Mouse (Mus musculus) hindbrain, embryonic 16.5 days (tissue): Measurements from ENCODE around the gene Arfip2. TPM values are rescaled to one million over a fixed set of nuclear protein-coding genes. Genes with fewer than 3 reads are reported as not detected.
A peak's percentile ranks its signal among the peaks of the same experiment; 100 is the strongest.

ENCODE experiments used
- ATAC-seq: fragments of 200-750 bp; cut with Nextera tagmentation; 2 replicates; pipeline ENCODE4 v1.8.0; 2017; ENCODE audit warnings: moderate TSS enrichment, moderate library complexity
- H3K27ac ChIP-seq: fragments of 300-500 bp; sonication (generic); 2 replicates; pipeline ENCODE4 v1.5.1; 2014; ENCODE audit warnings: low read depth, mild to moderate bottlenecking, control low read depth, low read length, moderate library complexity
- H3K27me3 ChIP-seq: fragments of 300-500 bp; sonication (generic); replicated peaks from 2 replicates; pipeline ENCODE4 v1.6.1; 2014; ENCODE audit warnings: low read length; ENCODE audit not compliant: control insufficient read depth, insufficient read depth
- H3K36me3 ChIP-seq: fragments of 300-500 bp; sonication (generic); 2 replicates; pipeline ENCODE4 v1.6.1; 2014; ENCODE audit warnings: mild to moderate bottlenecking, low read length, moderate library complexity, mixed read lengths; ENCODE audit not compliant: control insufficient read depth, insufficient read depth
- H3K4me1 ChIP-seq: fragments of 300-500 bp; sonication (generic); 2 replicates; pipeline ENCODE4 v1.6.1; 2014; ENCODE audit warnings: low read depth, low read length; ENCODE audit not compliant: control insufficient read depth, insufficient read depth
- H3K4me2 ChIP-seq: fragments of 300-500 bp; sonication (generic); 2 replicates; pipeline ENCODE4 v1.6.1; 2014; ENCODE audit warnings: mild to moderate bottlenecking, low read length, control low read depth, moderate library complexity
- H3K4me3 ChIP-seq: fragments of 300-500 bp; sonication (generic); 2 replicates; pipeline ENCODE4 v1.5.1; 2014; ENCODE audit warnings: mild to moderate bottlenecking, low read length, control low read depth, moderate library complexity
- H3K9ac ChIP-seq: fragments of 300-500 bp; sonication (generic); 2 replicates; pipeline ENCODE4 v1.6.1; 2014; ENCODE audit warnings: low read depth, mild to moderate bottlenecking, control low read depth, low read length, moderate library complexity
- H3K9me3 ChIP-seq: fragments of 300-500 bp; sonication (generic); 2 replicates; pipeline ENCODE4 v1.6.1; 2014; ENCODE audit warnings: mild to moderate bottlenecking, low read length, moderate library complexity; ENCODE audit not compliant: control insufficient read depth
- WGBS: fragments of 180-500 bp; shearing (Covaris S2); extraction: QIAGEN DNeasy Blood & Tissue Kit; methylation state at CpG from one replicate; pipeline ENCODE4 v1.1.7; 2014; 5-methylcytosine and 5-hydroxymethylcytosine counted together
- polyA plus RNA-seq: library from polyadenylated mRNA; unstranded; fragments of >200 nt; fragmentation: Nextera tagmentation; extraction: Ambion mirVana; gene quantifications from 2 replicates; pipeline ENCODE4 v1.2.1, GENCODE M21; 2015

Arfip2 gene
- polyA plus RNA-seq = 85.2 and 91.1 TPM in 2 replicates

DNA sequence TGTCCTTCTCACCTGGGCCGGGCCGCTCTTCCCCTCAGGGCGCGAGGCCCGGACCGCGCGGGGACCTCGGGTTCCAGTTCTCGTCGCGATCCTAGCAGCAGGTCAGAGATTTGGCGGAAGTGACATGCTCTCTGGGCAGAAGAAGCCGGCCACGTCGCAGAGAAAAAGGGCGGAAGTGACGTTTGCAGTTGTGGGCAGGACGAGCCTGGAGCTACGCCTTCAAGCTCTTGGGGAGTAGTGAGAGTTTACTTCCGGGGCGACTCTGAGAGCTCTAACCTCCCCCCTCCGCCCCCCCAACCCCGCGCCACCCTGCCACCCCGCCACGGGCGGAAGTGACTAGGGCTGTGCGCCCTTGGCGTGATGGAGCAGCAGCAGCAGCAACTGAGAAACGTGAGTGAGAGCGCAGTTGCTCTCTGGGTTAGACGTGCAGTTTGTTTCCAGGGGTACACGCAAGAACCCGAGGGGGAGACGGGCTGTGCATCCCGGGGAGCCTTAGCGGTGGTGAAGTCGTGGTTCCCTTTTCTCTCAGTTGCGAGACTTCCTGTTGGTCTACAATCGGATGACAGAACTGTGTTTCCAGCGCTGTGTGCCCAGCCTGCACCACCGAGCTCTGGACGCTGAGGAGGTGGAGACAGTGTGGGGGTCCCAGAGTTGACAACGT is at the start of gene Arfip2, which contains the start of gene Gm45799:
TSS of gene Arfip2 (minus strand) at position 184 of the 661 bp plus-strand sequence.
TSS of gene Gm45799 (plus strand) at position 320 of the 661 bp plus-strand sequence.
- H3K27me3 ChIP-seq = no peaks in the 10 kb centered on the region
- peak within 1 kb of the TSS; percentile 90 for H3K27ac ChIP-seq
- peak within 1 kb of the TSS; percentile 72 for H3K4me3 ChIP-seq
- ATAC-seq = peak; percentile 96
- H3K9me3 ChIP-seq = no peaks in the 10 kb centered on the region
- H3K4me2 ChIP-seq = peak within 1 kb of the TSS; percentile 85
- peaks cover 15% of the 10 kb centered on the region for H3K36me3 ChIP-seq
- H3K9ac ChIP-seq = peak within 1 kb of the TSS; percentile 87
- under 1% methylated on average over 45 of the region's 45 CpGs for WGBS
- H3K4me1 ChIP-seq = peaks cover 21% of the 10 kb centered on the region

DNA sequence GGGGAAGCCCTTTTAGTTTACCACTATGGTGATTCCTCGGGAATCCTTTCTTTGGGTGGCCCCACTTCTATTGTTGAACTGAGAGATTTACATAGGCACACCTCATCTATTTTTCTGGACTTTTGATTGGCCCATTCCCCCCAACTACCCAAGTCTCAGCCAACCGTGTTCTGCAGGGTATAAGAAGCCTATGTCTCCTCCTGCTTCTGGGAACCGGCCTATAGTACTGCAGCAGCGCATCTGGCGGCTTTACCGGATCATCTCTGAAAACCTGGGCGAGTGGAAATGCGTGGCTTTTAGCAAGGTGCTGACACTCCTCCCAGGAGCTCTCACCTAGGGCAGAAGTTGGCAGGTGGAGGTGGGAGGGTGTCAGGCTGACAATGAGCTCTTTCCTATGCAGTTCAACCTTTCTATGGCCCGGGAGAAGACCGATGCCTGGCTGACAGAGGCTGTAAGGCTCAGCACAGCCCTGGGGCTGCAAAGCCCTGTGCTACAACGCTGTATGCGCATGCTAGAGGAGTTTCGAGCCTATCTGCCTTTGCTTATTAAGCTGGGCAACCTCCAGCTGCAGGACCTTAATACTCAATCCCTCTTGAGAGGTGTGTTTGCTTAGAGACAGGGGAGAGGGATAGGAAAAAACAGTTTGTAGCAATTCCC is 45.5 kb upstream of the Arfip2 start:
- WGBS = 13% methylated on average over 13 of the region's 13 CpGs
- H3K4me2 ChIP-seq = peak overlapping the region; percentile 38
- no peak overlapping the region for H3K27ac ChIP-seq
- H3K9me3 ChIP-seq = no peaks in the 10 kb centered on the region
- H3K9ac ChIP-seq = no peak overlapping the region
- ATAC-seq = peak; percentile 78
- H3K27me3 ChIP-seq = no peaks in the 10 kb centered on the region
- no peaks in the 10 kb centered on the region for H3K36me3 ChIP-seq
- H3K4me3 ChIP-seq = 0 out of 2 replicates have a peak overlapping the region, but pooled peaks have one; percentile 4
- H3K4me1 ChIP-seq = no peaks in the 10 kb centered on the region

DNA sequence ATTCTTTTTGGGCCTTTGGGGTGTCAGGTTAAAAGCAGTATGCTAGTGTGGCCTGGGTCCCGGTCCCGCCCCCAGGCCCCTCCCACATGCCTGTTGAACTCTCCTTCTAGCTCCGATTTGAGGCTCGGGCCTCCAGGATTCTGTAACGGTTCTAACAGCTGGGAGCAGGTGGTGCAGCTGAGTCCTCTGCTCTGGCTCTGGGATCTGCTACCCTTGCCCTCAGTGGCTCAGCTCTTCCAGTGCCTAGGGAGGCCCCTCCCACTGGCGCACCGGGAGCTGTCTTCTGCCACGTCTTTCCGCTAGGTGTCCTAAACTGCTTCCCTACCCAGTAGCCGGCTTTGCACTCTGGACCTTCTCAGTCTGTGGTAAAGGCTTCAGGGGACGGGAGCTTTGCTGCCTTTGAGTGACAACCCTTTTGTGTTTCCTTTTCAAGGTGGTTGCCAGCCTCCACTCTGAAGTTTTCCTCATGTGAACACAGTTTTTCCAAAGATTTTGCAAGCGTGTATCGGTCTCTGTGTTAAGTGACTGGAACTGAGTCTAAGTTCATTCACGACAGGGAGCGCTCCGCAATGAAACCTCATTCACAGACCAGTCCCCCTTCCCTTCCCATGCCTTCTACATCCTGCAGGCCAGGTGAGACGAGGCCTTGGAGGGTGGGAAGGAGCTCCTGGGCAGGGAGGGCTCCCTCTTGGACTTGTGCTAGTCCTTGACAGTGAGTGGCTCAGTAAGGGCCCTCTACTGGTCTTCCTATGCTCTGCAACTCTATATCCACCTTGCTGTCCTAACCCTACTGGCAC is 10.6 kb upstream of the Arfip2 start, which contains the start of gene Dnhd1:
TSS of gene Dnhd1 (plus strand) at position 189 of the 797 bp plus-strand sequence.
- peak within 1 kb of the TSS; percentile 86 for H3K4me2 ChIP-seq
- H3K27ac ChIP-seq = peak within 1 kb of the TSS; percentile 54; the same call in 1 of the 2 replicates
- H3K9me3 ChIP-seq = no peaks in the 10 kb centered on the region
- peak; percentile 92 for ATAC-seq
- no peaks in the 10 kb centered on the region for H3K36me3 ChIP-seq
- H3K9ac ChIP-seq = peak within 1 kb of the TSS; percentile 63
- H3K27me3 ChIP-seq = no peaks in the 10 kb centered on the region
- WGBS = 1% methylated on average over 17 of the region's 17 CpGs
- peaks cover 8% of the 10 kb centered on the region; the same call in 1 of the 2 replicates for H3K4me1 ChIP-seq
- peak within 1 kb of the TSS; percentile 46 for H3K4me3 ChIP-seq

DNA sequence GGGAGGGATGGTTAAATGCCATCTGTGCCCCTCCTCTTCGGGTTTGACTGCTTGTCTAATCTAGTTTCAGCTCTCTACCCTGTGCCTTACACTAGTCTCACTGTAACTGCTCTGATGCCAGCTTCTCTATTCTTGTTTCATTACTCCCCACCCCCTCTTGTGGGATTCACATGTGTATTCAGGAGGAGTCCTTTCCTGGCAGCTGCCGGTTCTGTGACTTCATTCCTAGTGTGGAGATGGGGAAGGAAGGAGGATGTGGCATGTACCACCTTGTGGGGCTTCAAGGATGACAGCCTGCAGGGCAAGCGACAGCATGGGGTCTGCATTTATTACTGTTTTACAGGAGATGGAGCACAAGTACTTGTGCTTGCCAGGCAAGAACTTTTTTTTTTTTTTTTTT is 1.7 kb upstream of the Arfip2 start:
- WGBS = 83% methylated on average over 3 of the region's 3 CpGs
- Histone ChIP-seq H3K4me1 (peaks cover 21% of the 10 kb centered on the region), H3K4me2 (peak overlapping the region; percentile 78; the same call in 1 of the 2 replicates), H3K9ac (no peak overlapping the region), H3K4me3 (no peak overlapping the region), H3K27ac (no peak overlapping the region), H3K36me3 (peaks cover 11% of the 10 kb centered on the region), H3K27me3 (no peaks in the 10 kb centered on the region), H3K9me3 (no peaks in the 10 kb centered on the region)
- no peak for ATAC-seq

DNA sequence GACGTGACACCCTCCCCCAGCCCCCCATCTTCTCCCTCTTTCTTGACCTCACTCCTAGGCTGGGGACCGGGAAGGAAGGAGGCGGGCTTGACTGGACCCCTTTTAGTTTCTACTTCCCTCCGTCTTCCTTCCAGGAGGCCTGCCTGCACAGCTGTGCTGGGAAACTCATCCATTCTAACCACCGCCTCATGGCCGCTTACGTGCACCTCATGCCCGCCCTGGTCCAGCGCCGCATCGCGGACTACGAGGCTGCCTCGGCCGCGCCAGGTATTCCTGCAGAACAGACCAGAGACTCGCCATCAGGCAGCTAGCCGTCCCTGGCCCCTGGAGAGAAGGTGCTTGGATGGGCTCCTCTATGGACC is 659 bp upstream of the Arfip2 start:
- Histone ChIP-seq H3K4me2 (peak overlapping the region; percentile 78), H3K27ac (peak overlapping the region; percentile 90), H3K4me1 (peaks cover 21% of the 10 kb centered on the region), H3K27me3 (no peaks in the 10 kb centered on the region), H3K36me3 (peaks cover 15% of the 10 kb centered on the region), H3K9me3 (no peaks in the 10 kb centered on the region), H3K4me3 (peak overlapping the region; percentile 72), H3K9ac (peak overlapping the region; percentile 77)
- ATAC-seq = no peak
- WGBS = under 1% methylated on average over 18 of the region's 18 CpGs

DNA sequence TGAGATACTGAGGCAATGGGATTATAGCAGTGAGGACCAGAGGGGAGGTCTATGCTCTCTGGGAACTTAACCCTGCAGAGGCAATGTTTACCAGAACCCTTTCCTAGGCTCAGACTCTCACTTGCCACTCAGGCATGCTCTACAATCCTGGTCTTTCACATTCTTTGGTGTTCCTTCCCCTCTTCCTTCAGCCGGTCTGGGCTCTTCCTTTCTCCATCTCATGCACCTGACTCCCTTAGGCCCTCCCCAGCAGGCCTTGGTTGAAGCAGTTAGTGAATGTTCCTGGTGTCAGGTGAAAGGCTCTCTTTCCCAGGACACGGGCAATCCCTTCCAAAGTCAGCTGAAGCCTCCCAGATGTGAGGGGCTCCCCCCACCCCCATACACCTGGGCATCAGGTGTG is 460 bp downstream of the Arfip2 start, which contains the start of gene Timm10b:
TSS of gene Timm10b (plus strand) at position 301 of the 400 bp plus-strand sequence.
- H3K4me2 ChIP-seq = peak within 1 kb of the TSS; percentile 85
- no peaks in the 10 kb centered on the region for H3K27me3 ChIP-seq
- 0 out of 2 replicates have a peak, but pooled peaks have one; percentile 0 for ATAC-seq
- peaks cover 15% of the 10 kb centered on the region for H3K36me3 ChIP-seq
- H3K4me3 ChIP-seq = peak within 1 kb of the TSS; percentile 72
- H3K4me1 ChIP-seq = peaks cover 21% of the 10 kb centered on the region
- no peaks in the 10 kb centered on the region for H3K9me3 ChIP-seq
- peak within 1 kb of the TSS; percentile 90 for H3K27ac ChIP-seq
- WGBS = 2% methylated on average over 2 of the region's 2 CpGs
- H3K9ac ChIP-seq = peak within 1 kb of the TSS; percentile 87

DNA sequence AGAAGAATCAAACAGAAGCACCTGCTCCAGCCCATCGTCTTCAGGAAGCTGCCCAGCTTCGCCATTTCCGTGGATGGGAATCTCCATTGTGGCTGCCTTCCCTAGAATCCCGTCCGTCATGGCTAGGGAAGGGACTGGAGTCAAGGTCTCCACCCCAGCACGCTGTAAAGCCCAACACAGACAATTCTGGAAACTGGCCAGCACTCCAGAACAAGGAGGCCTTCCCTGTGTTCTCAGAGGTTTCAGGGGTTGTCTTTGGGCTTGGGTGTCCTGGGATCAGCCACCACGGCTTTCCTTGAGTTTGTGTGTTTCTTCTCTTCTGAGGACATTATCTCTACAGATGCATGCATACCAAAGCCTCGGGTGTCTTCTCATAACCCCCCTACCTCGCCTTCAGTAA is 912 bp downstream of the Arfip2 start:
- Histone ChIP-seq H3K4me2 (peak overlapping the region; percentile 85), H3K36me3 (peaks cover 15% of the 10 kb centered on the region), H3K4me1 (peaks cover 21% of the 10 kb centered on the region), H3K9me3 (no peaks in the 10 kb centered on the region), H3K27me3 (no peaks in the 10 kb centered on the region), H3K27ac (no peak overlapping the region), H3K9ac (peak overlapping the region; percentile 87; the same call in 1 of the 2 replicates), H3K4me3 (peak overlapping the region; percentile 72)
- 70% methylated on average over 9 of the region's 9 CpGs for WGBS
- ATAC-seq = no peak

DNA sequence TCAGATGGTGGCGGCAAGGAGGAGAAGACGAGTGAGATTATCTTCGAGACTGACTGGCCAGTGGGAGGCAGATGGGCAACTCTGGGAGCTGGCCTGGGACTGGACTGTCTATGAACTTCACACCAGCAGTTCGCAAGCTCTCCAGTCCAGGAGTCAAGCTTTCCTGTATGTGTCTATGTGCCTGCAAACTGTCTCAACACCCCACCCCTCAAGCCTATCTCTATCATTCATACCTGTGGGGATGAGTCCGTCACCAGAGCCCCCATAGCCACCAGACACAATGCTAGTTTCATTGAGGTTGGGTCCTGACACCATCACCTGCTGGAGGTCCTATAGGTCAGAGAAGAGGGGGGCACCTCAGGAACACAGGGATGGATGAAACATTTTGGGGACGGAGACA is 1.4 kb downstream of the Arfip2 start:
- Histone ChIP-seq H3K9me3 (no peaks in the 10 kb centered on the region), H3K4me3 (no peak overlapping the region), H3K27ac (no peak overlapping the region), H3K4me1 (peaks cover 26% of the 10 kb centered on the region), H3K36me3 (peaks cover 12% of the 10 kb centered on the region), H3K4me2 (no peak overlapping the region), H3K9ac (no peak overlapping the region), H3K27me3 (no peaks in the 10 kb centered on the region)
- 94% methylated on average over 6 of the region's 6 CpGs for WGBS
- ATAC-seq = no peak
